Mouse (Mus musculus): ENCODE results near the gene Coro7. TPM values are rescaled to one million over a fixed set of nuclear protein-coding genes. Genes with fewer than 3 reads are reported as not detected.
"Not testable (repeated sequence)": the region's sequence is repeated elsewhere in the genome, so short reads cannot be mapped to it uniquely, and the experiment has no call there.

The Coro7 gene
- total RNA-seq, 1 experiment: 14.4 TPM

GRCm38 (mm10) chr16:4683581-4684456 lies 4.2 kb upstream of the Coro7 start:
- H3K27ac ChIP-seq (ENCODE audit: insufficient read depth, low read depth, low read length, poor library complexity, severe bottlenecking): peak overlapping the region; percentile 54; the same call in 1 of the 2 replicates
- TF ChIP-seq CHD2 (IDR thresholded peaks at IDR 0.05; ENCODE audit: low read depth, low read length) (no peak), ZC3H11A (IDR thresholded peaks at IDR 0.05; ENCODE audit: borderline replicate concordance, low read depth, low read length) (no peak), MAFK (IDR thresholded peaks at IDR 0.05; ENCODE audit: insufficient read depth, low read depth, low read length) (no peak), ZNF384 (IDR thresholded peaks at IDR 0.05; ENCODE audit: low read depth, low read length) (no peak), HCFC1 (IDR thresholded peaks at IDR 0.05; ENCODE audit: borderline replicate concordance, insufficient read depth, low read length) (peak; percentile 94)
- H3K9me3 ChIP-seq (ENCODE audit: control insufficient read depth, insufficient read depth, low read depth, low read length): no peaks in the 10 kb centered on the region
- H3K4me3 ChIP-seq (ENCODE audit: insufficient read depth in 1 of 2, low read depth in 1 of 2, low read length in 2 of 2, poor library complexity in 1 of 2, severe bottlenecking in 1 of 2): peak overlapping the region; percentile 91 to 98
- in situ Hi-C loops (cut with MboI; ENCODE audit: low sequenced_read_pairs in 2 of 2, unreplicated experiment in 2 of 2): no loop called here
- H3K4me1 ChIP-seq (ENCODE audit: control insufficient read depth in 2 of 2, insufficient read depth in 2 of 2, low read length in 2 of 2, poor library complexity in 1 of 2): peaks cover 0 to 2% of the 10 kb centered on the region in 2 experiments; a peak in 3 of 4 replicates
- H3K36me3 ChIP-seq (ENCODE audit: control insufficient read depth, insufficient read depth, low read length, poor library complexity, severe bottlenecking): peaks cover 8% of the 10 kb centered on the region
- H3K9ac ChIP-seq (ENCODE audit: insufficient read depth, low read depth, low read length, poor library complexity, severe bottlenecking): peak overlapping the region; percentile 96
- DNase-seq (ENCODE audit: low read depth, low spot score): peak; percentile 90

DNA sequence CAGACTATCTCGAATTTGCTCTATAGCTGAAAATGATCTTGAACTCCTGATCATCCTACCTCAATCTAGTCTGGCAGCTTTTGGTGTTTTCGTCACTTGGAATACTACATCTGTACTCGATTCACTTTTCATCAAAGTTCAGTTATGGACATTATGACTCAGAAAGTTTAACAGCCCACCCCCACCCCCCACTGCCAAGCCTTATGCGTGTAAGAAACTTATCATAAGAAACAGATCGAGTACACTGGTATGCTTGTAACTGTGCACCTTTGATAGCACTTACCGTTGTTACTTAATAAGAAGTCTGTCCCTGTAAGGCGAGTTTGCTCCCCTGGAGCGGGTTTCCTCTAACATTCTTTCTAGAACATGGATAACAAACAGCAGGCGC lies 3.6 kb upstream of the Coro7 start:
- Histone ChIP-seq H3K27ac (ENCODE audit: insufficient read depth, low read depth, low read length, poor library complexity, severe bottlenecking) (peak overlapping the region; percentile 54; the same call in 1 of the 2 replicates), H3K9ac (ENCODE audit: insufficient read depth, low read depth, low read length, poor library complexity, severe bottlenecking) (peak overlapping the region; percentile 81; the same call in 1 of the 2 replicates), H3K4me3 (ENCODE audit: insufficient read depth in 1 of 2, low read depth in 1 of 2, low read length in 2 of 2, poor library complexity in 1 of 2, severe bottlenecking in 1 of 2) (peak overlapping the region; percentile 91 to 98), H3K9me3 (ENCODE audit: control insufficient read depth, insufficient read depth, low read depth, low read length) (no peaks in the 10 kb centered on the region), H3K4me1 (ENCODE audit: control insufficient read depth in 2 of 2, insufficient read depth in 2 of 2, low read length in 2 of 2, poor library complexity in 1 of 2) (peaks cover 0 to 2% of the 10 kb centered on the region in 2 experiments; a peak in 3 of 4 replicates), H3K36me3 (ENCODE audit: control insufficient read depth, insufficient read depth, low read length, poor library complexity, severe bottlenecking) (peaks cover 5% of the 10 kb centered on the region)
- DNase-seq (ENCODE audit: low read depth, low spot score): no peak
- TF ChIP-seq ZNF384 (IDR thresholded peaks at IDR 0.05; ENCODE audit: low read depth, low read length) (no peak), MAFK (IDR thresholded peaks at IDR 0.05; ENCODE audit: insufficient read depth, low read depth, low read length) (no peak), HCFC1 (IDR thresholded peaks at IDR 0.05; ENCODE audit: borderline replicate concordance, insufficient read depth, low read length) (no peak), CHD2 (IDR thresholded peaks at IDR 0.05; ENCODE audit: low read depth, low read length) (no peak), ZC3H11A (IDR thresholded peaks at IDR 0.05; ENCODE audit: borderline replicate concordance, low read depth, low read length) (no peak)
- in situ Hi-C loops (cut with MboI; ENCODE audit: low sequenced_read_pairs in 2 of 2, unreplicated experiment in 2 of 2): no loop called here

- in situ Hi-C loops (cut with MboI; ENCODE audit: low sequenced_read_pairs in 2 of 2, unreplicated experiment in 2 of 2): no loop called here
- no peak for TF ChIP-seq CHD2 (IDR thresholded peaks at IDR 0.05; ENCODE audit: low read depth, low read length)
- TF ChIP-seq HCFC1 (IDR thresholded peaks at IDR 0.05; ENCODE audit: borderline replicate concordance, insufficient read depth, low read length): no peak
- no peak for TF ChIP-seq ZC3H11A (IDR thresholded peaks at IDR 0.05; ENCODE audit: borderline replicate concordance, low read depth, low read length)
- no peak for TF ChIP-seq ZNF384 (IDR thresholded peaks at IDR 0.05; ENCODE audit: low read depth, low read length)
- Histone ChIP-seq H3K9ac (ENCODE audit: insufficient read depth, low read depth, low read length, poor library complexity, severe bottlenecking) (peak overlapping the region; percentile 81; the same call in 1 of the 2 replicates), H3K27ac (ENCODE audit: insufficient read depth, low read depth, low read length, poor library complexity, severe bottlenecking) (no peak overlapping the region), H3K9me3 (ENCODE audit: control insufficient read depth, insufficient read depth, low read depth, low read length) (no peaks in the 10 kb centered on the region), H3K36me3 (ENCODE audit: control insufficient read depth, insufficient read depth, low read length, poor library complexity, severe bottlenecking) (peaks cover 3% of the 10 kb centered on the region), H3K4me3 (ENCODE audit: insufficient read depth in 1 of 2, low read depth in 1 of 2, low read length in 2 of 2, poor library complexity in 1 of 2, severe bottlenecking in 1 of 2) (peak overlapping the region in 1 of 2 experiments; percentile 91; a peak in 1 of 4 replicates), H3K4me1 (ENCODE audit: control insufficient read depth in 2 of 2, insufficient read depth in 2 of 2, low read length in 2 of 2, poor library complexity in 1 of 2) (peaks cover 0 to 2% of the 10 kb centered on the region in 2 experiments; a peak in 3 of 4 replicates)
- no peak for DNase-seq (ENCODE audit: low read depth, low spot score)
Measured at GRCm38 (mm10) chr16:4682628-4683179, 3.1 kb upstream of the Coro7 start.

GRCm38 (mm10) chr16:4680922-4681455 lies 1.4 kb upstream of the Coro7 start:
- DNase-seq (ENCODE audit: low read depth, low spot score); in situ Hi-C loops (cut with MboI; ENCODE audit: low sequenced_read_pairs in 2 of 2, unreplicated experiment in 2 of 2); H3K9ac ChIP-seq (ENCODE audit: insufficient read depth, low read depth, low read length, poor library complexity, severe bottlenecking); H3K36me3 ChIP-seq (ENCODE audit: control insufficient read depth, insufficient read depth, low read length, poor library complexity, severe bottlenecking); H3K4me3 ChIP-seq (ENCODE audit: insufficient read depth in 1 of 2, low read depth in 1 of 2, low read length in 2 of 2, poor library complexity in 1 of 2, severe bottlenecking in 1 of 2); H3K4me1 ChIP-seq (ENCODE audit: control insufficient read depth in 2 of 2, insufficient read depth in 2 of 2, low read length in 2 of 2, poor library complexity in 1 of 2); H3K9me3 ChIP-seq (ENCODE audit: control insufficient read depth, insufficient read depth, low read depth, low read length); H3K27ac ChIP-seq (ENCODE audit: insufficient read depth, low read depth, low read length, poor library complexity, severe bottlenecking): not testable (repeated sequence)

Data from ES-E14 (cell line).